Mouse (Mus musculus) lung, adult 2 months (tissue): Measurements from ENCODE around the gene Fzr1.

ENCODE experiments used
- CTCF ChIP-seq: fragments of 200-500 bp; IDR thresholded peaks from 2 replicates; pipeline ENCODE4 v1.5.1; 2011; ENCODE audit warnings: mild to moderate bottlenecking, low read length, control low read depth; ENCODE audit not compliant: insufficient read depth
- POLR2A ChIP-seq: fragments of 200-500 bp; IDR thresholded peaks from 2 replicates; pipeline ENCODE4 v1.6.1; 2011; ENCODE audit warnings: low read depth, mild to moderate bottlenecking, control low read depth, low read length, borderline replicate concordance; ENCODE audit errors: extremely low read depth

DNA sequence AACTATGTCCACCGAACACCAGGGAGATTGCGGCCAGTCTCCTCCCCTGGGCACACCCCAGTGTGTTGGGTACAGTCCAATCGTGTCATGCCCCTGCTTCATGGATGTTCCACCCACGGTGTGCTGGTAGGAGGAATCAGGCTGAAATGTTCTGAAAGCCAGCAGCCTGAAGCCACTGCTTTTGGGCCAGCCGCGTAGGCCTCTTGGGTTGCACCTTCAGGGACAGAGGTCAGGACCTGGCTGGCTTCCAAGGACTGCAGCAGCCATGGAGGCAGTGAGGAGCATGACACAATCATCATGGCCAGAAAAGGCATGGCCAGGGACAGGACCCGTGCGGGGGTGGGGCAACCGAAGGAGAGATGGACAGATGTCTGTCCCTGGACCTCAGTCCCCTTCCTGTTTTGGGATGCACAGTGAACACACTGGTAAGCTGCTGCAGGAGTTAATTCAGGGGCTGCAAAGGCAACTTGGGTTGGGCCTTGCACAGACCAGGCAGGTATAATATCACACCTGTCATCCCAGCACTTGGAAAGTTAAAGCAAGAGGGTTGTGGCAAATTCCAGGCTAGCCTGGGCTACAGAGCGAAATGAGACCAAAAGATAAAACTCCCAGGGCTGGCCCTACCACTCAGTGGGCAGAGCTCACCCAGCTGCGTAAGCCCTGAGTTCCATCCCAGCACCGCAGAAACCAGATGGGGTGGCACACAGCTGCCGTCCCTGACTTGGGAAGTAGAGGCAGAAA is 59.6 kb downstream of the Fzr1 start:
- TF ChIP-seq CTCF (no peak), POLR2A (no peak)
